Comparison of ENCODE assay signal across 11 mouse cellular contexts in genomic region chr9:106192998-106193397, GRCm38 (mm10). TPM values are rescaled to one million over a fixed set of nuclear protein-coding genes. Genes with fewer than 3 reads are reported as not detected.
DNase-seq lines count a peak whose midpoint lies in the region; ATAC-seq and TF ChIP-seq lines count a peak whose summit lies in the region.
"Had no signal": no experiment of that assay in that cellular context is flagged by ENCODE, and none has a peak within 500 bp of the region (broad histone marks: within the 10 kb centered on the region; RNA-seq: fewer than 3 reads in every experiment).

No protein-coding gene starts in this region.

- H3K4me3 ChIP-seq in liver, adult 2 months (ENCODE audit: insufficient read depth, low read depth, low read length): no peak overlapping the region
- no peak overlapping the region for H3K4me3 ChIP-seq in cortical plate, adult 2 months (ENCODE audit: insufficient read depth, low read length)
- no peak overlapping the region for H3K4me3 ChIP-seq in stomach, postnatal 0 days (ENCODE audit: low read depth, low read length)
- H3K4me3 ChIP-seq in heart, embryonic 11.5 days (ENCODE audit: low read depth, low read length): no peak overlapping the region
- H3K4me3 ChIP-seq: forebrain, embryonic 12.5 days; intestine, embryonic 15.5 days; neural tube, embryonic 12.5 days had no signal

- peaks cover 14% of the 10 kb centered on the region for H3K4me1 ChIP-seq in liver, adult 2 months (ENCODE audit: control insufficient read depth, insufficient read depth, low read length)
- H3K4me1 ChIP-seq in cortical plate, adult 2 months (ENCODE audit: control insufficient read depth, insufficient read depth, low read length): 0 out of 2 replicates have a peak, but pooled peaks cover 3% of the 10 kb centered on the region
- H3K4me1 ChIP-seq in stomach, postnatal 0 days (replicated peaks; ENCODE audit: control insufficient read depth, insufficient read depth): no peaks in the 10 kb centered on the region
- H3K4me1 ChIP-seq in heart, embryonic 11.5 days (ENCODE audit: control insufficient read depth, insufficient read depth, low read length): no peaks in the 10 kb centered on the region

- H3K4me2 ChIP-seq in stomach, postnatal 0 days (replicated peaks; ENCODE audit: low read depth): no peak overlapping the region
- no peak overlapping the region for H3K4me2 ChIP-seq in heart, embryonic 11.5 days
- H3K4me2 ChIP-seq: forebrain, embryonic 12.5 days; intestine, embryonic 15.5 days; neural tube, embryonic 12.5 days had no signal

- TF ChIP-seq CTCF in liver, adult 2 months (IDR thresholded peaks at IDR 0.05; ENCODE audit: low read depth, low read length): no peak
- TF ChIP-seq CTCF in cortical plate, adult 2 months (IDR thresholded peaks at IDR 0.05; ENCODE audit: extremely low read depth, insufficient read depth, low read length): no peak
- no peak for TF ChIP-seq CTCF in stomach, postnatal 0 days (IDR thresholded peaks at IDR 0.05; ENCODE audit: low read depth)

- peaks cover 35% of the 10 kb centered on the region for H3K36me3 ChIP-seq in liver, adult 2 months (ENCODE audit: control insufficient read depth, insufficient read depth, low read length)
- peaks cover 29% of the 10 kb centered on the region for H3K36me3 ChIP-seq in stomach, postnatal 0 days (ENCODE audit: control insufficient read depth, insufficient read depth, low read length)
- H3K36me3 ChIP-seq in heart, embryonic 11.5 days (ENCODE audit: control insufficient read depth, insufficient read depth, low read length): peaks cover 38% of the 10 kb centered on the region

- no peaks in the 10 kb centered on the region for H3K79me2 ChIP-seq in liver, adult 2 months (ENCODE audit: control insufficient read depth, insufficient read depth, low read length)

- 81% methylated on average over 1 of the region's 1 CpGs for WGBS in liver, adult 2 months
- 85% methylated on average over 1 of the region's 1 CpGs for WGBS in stomach, postnatal 0 days
- WGBS in heart, embryonic 11.5 days (ENCODE audit: insufficient replicate concordance): 83% methylated on average over 1 of the region's 1 CpGs

- TF ChIP-seq EP300 in stomach, postnatal 0 days (optimal IDR thresholded peaks at IDR 0.05): no peak

- TF ChIP-seq POLR2A in liver, adult 2 months (IDR thresholded peaks at IDR 0.05; ENCODE audit: extremely low read depth, insufficient read depth, low read length): no peak
- TF ChIP-seq POLR2A in cortical plate, adult 2 months (IDR thresholded peaks at IDR 0.05; ENCODE audit: extremely low read depth, insufficient read depth, low read length): no peak

- H3K9me3 ChIP-seq in stomach, postnatal 0 days (ENCODE audit: control insufficient read depth, low read length): no peaks in the 10 kb centered on the region
- no peaks in the 10 kb centered on the region for H3K9me3 ChIP-seq in heart, embryonic 11.5 days (replicated peaks; ENCODE audit: control insufficient read depth, low read length)
- H3K9me3 ChIP-seq: forebrain, embryonic 12.5 days; intestine, embryonic 15.5 days; neural tube, embryonic 12.5 days had no signal

- H3K27ac ChIP-seq in liver, adult 2 months (replicated peaks; ENCODE audit: insufficient read depth, low read depth, low read length): 0 out of 2 replicates have a peak overlapping the region, but pooled peaks have one; percentile 0
- 0 out of 2 replicates have a peak overlapping the region, but pooled peaks have one; percentile 31 for H3K27ac ChIP-seq in cortical plate, adult 2 months (ENCODE audit: insufficient read depth, low read length)
- H3K27ac ChIP-seq in stomach, postnatal 0 days (replicated peaks): no peak overlapping the region
- H3K27ac ChIP-seq in heart, embryonic 11.5 days (ENCODE audit: low read depth, low read length): no peak overlapping the region
- H3K27ac ChIP-seq: forebrain, embryonic 12.5 days; intestine, embryonic 15.5 days; neural tube, embryonic 12.5 days had no signal

- H3K9ac ChIP-seq in liver, adult 2 months (ENCODE audit: low read depth, low read length): no peak overlapping the region
- H3K9ac ChIP-seq in stomach, postnatal 0 days (ENCODE audit: low read length): no peak overlapping the region
- H3K9ac ChIP-seq in heart, embryonic 11.5 days (ENCODE audit: low read depth, low read length): no peak overlapping the region
- H3K9ac ChIP-seq: forebrain, embryonic 12.5 days; intestine, embryonic 15.5 days; neural tube, embryonic 12.5 days had no signal

- no peak for DNase-seq in liver, adult 2 months (ENCODE audit: extremely low read depth, low read depth, low spot score)
- no peak for DNase-seq in liver
- DNase-seq in stomach, postnatal 0 days (ENCODE audit: low spot score): no peak
- DNase-seq: gastrocnemius, postnatal 10 days had no signal

- no peaks in the 10 kb centered on the region for H3K27me3 ChIP-seq in liver, adult 2 months (ENCODE audit: control insufficient read depth, insufficient read depth, low read length)
- no peaks in the 10 kb centered on the region for H3K27me3 ChIP-seq in stomach, postnatal 0 days (ENCODE audit: control insufficient read depth, insufficient read depth, low read length)
- H3K27me3 ChIP-seq in heart, embryonic 11.5 days (ENCODE audit: control insufficient read depth, insufficient read depth, low read length): no peaks in the 10 kb centered on the region
- H3K27me3 ChIP-seq: intestine, embryonic 15.5 days; neural tube, embryonic 12.5 days had no signal

- peak; percentile 67 for ATAC-seq in CD4-positive, CD25-positive, alpha-beta regulatory T cell, adult 4 months
- peak; percentile 51 for ATAC-seq in monocyte, adult 5-6 weeks (replicated peaks; ENCODE audit: insufficient number of reproducible peaks, low FRiP score, low TSS enrichment, poor library complexity, severe bottlenecking)
- no peak for ATAC-seq in stomach, postnatal 0 days (ENCODE audit: low FRiP score, low TSS enrichment)
- no peak for ATAC-seq in heart, embryonic 11.5 days (replicated peaks; ENCODE audit: insufficient number of reproducible peaks, low FRiP score, low TSS enrichment)
- ATAC-seq: intestine, embryonic 15.5 days had no signal

RNA-seq across cellular contexts. Expression of gene Ppm1m, which starts 6.5 kb away (rescaled TPM):
- 12.4 and 13.7 TPM in 2 replicates for total RNA-seq in liver, adult 2 months (2014; rRNA removed)
- polyA plus RNA-seq in liver, adult 2 months (2012; rRNA removed): 17.3 and 22.7 TPM in 2 replicates
- polyA plus RNA-seq in CD4-positive, CD25-positive, alpha-beta regulatory T cell, adult 4 months (2017; shearing (Covaris generic)): 10 to 100 TPM; 19.8 to 24.0 TPM
- 42.1 and 47.4 TPM in 2 replicates for polyA plus RNA-seq in cortical plate, adult 2 months (2012; rRNA removed)
- total RNA-seq in monocyte, adult 5-6 weeks (2017): 30.2 to 33.6 TPM (median 31.1 TPM) in 3 replicates
- polyA plus RNA-seq in stomach, postnatal 0 days (2015; fragmentation: Nextera tagmentation; extraction: Ambion mirVana): 15.2 and 16.5 TPM in 2 replicates
- polyA plus RNA-seq in heart, embryonic 11.5 days (2014; fragmentation: Nextera tagmentation; extraction: Ambion mirVana): 20.6 and 23.5 TPM in 2 replicates

RNA-seq across cellular contexts. Expression of gene Twf2, which starts 9.9 kb away (rescaled TPM):
- 4.9 and 6.2 TPM in 2 replicates for total RNA-seq in liver, adult 2 months (2014; rRNA removed)
- polyA plus RNA-seq in liver, adult 2 months (2012; rRNA removed): 4.5 and 4.7 TPM in 2 replicates
- 100 to 1,000 TPM; 151 to 174 TPM for polyA plus RNA-seq in CD4-positive, CD25-positive, alpha-beta regulatory T cell, adult 4 months (2017; shearing (Covaris generic))
- 97.3 and 106 TPM in 2 replicates for polyA plus RNA-seq in cortical plate, adult 2 months (2012; rRNA removed)
- 50.2 to 87.3 TPM (median 73.1 TPM) in 3 replicates for total RNA-seq in monocyte, adult 5-6 weeks (2017)
- polyA plus RNA-seq in stomach, postnatal 0 days (2015; fragmentation: Nextera tagmentation; extraction: Ambion mirVana): 27.1 and 27.7 TPM in 2 replicates
- polyA plus RNA-seq in heart, embryonic 11.5 days (2014; fragmentation: Nextera tagmentation; extraction: Ambion mirVana): 55.6 and 62.2 TPM in 2 replicates

RNA-seq across cellular contexts. Expression of gene Wdr82, which starts 22.3 kb away (rescaled TPM):
- total RNA-seq in liver, adult 2 months (2014; rRNA removed): 36.3 and 40.7 TPM in 2 replicates
- polyA plus RNA-seq in liver, adult 2 months (2012; rRNA removed): 23.6 and 25.9 TPM in 2 replicates
- polyA plus RNA-seq in CD4-positive, CD25-positive, alpha-beta regulatory T cell, adult 4 months (2017; shearing (Covaris generic)): 10 to 100 TPM; 46.5 to 47.3 TPM
- 95.4 and 103 TPM in 2 replicates for polyA plus RNA-seq in cortical plate, adult 2 months (2012; rRNA removed)
- total RNA-seq in monocyte, adult 5-6 weeks (2017): 75.8 to 89.5 TPM (median 88.3 TPM) in 3 replicates
- polyA plus RNA-seq in stomach, postnatal 0 days (2015; fragmentation: Nextera tagmentation; extraction: Ambion mirVana): 9.1 and 10.3 TPM in 2 replicates
- 22.7 and 24.4 TPM in 2 replicates for polyA plus RNA-seq in heart, embryonic 11.5 days (2014; fragmentation: Nextera tagmentation; extraction: Ambion mirVana)

RNA-seq across cellular contexts. Expression of gene Tlr9, which starts 29.4 kb away (rescaled TPM):
- 0.18 and 0.27 TPM in 2 replicates for total RNA-seq in liver, adult 2 months (2014; rRNA removed)
- polyA plus RNA-seq in liver, adult 2 months (2012; rRNA removed): 0.37 and 0.61 TPM in 2 replicates
- polyA plus RNA-seq in CD4-positive, CD25-positive, alpha-beta regulatory T cell, adult 4 months (2017; shearing (Covaris generic)): not detected
- 1.2 and 1.3 TPM in 2 replicates for polyA plus RNA-seq in cortical plate, adult 2 months (2012; rRNA removed)
- total RNA-seq in monocyte, adult 5-6 weeks (2017): 4.2 to 6.6 TPM (median 6.1 TPM) in 3 replicates
- polyA plus RNA-seq in stomach, postnatal 0 days (2015; fragmentation: Nextera tagmentation; extraction: Ambion mirVana): 0.05 and 0.07 TPM in 2 replicates
- not detected in 2 replicates for polyA plus RNA-seq in heart, embryonic 11.5 days (2014; fragmentation: Nextera tagmentation; extraction: Ambion mirVana)
- polyA plus RNA-seq: forebrain, embryonic 12.5 days; neural tube, embryonic 12.5 days had no signal

RNA-seq across cellular contexts. Expression of gene Glyctk, which starts 35.1 kb away (rescaled TPM):
- total RNA-seq in liver, adult 2 months (2014; rRNA removed): 104 and 136 TPM in 2 replicates
- 308 and 315 TPM in 2 replicates for polyA plus RNA-seq in liver, adult 2 months (2012; rRNA removed)
- polyA plus RNA-seq in CD4-positive, CD25-positive, alpha-beta regulatory T cell, adult 4 months (2017; shearing (Covaris generic)): 1 to 10 TPM; 2.3 to 5.1 TPM
- polyA plus RNA-seq in cortical plate, adult 2 months (2012; rRNA removed): 3.1 TPM in 2 replicates
- 0.29 to 3.0 TPM (median 0.97 TPM) in 3 replicates for total RNA-seq in monocyte, adult 5-6 weeks (2017)
- 0.70 and 0.75 TPM in 2 replicates for polyA plus RNA-seq in stomach, postnatal 0 days (2015; fragmentation: Nextera tagmentation; extraction: Ambion mirVana)
- 0.57 and 1.1 TPM in 2 replicates for polyA plus RNA-seq in heart, embryonic 11.5 days (2014; fragmentation: Nextera tagmentation; extraction: Ambion mirVana)

Comparison
In these comparisons a context has a peak if more than half of its experiments do, and no peak if none do; other contexts are left out.
1. H3K27ac ChIP-seq: peak in liver, adult 2 months (single experiment) and cortical plate, adult 2 months (single experiment); none in stomach, postnatal 0 days (single experiment) and heart, embryonic 11.5 days (single experiment).
2. ATAC-seq: peak in CD4-positive, CD25-positive, alpha-beta regulatory T cell, adult 4 months (single experiment) and monocyte, adult 5-6 weeks (single experiment); none in stomach, postnatal 0 days (single experiment) and heart, embryonic 11.5 days (single experiment).